Mouse (Mus musculus) skeletal muscle tissue, postnatal 0 days (tissue): ENCODE measurements around the gene Des. TPM values are rescaled to one million over a fixed set of nuclear protein-coding genes. Genes with fewer than 3 reads are reported as not detected.

Experiments used
- polyA plus RNA-seq: library from polyadenylated mRNA; unstranded; fragments of >200 nt; fragmentation: Nextera tagmentation; extraction: Ambion mirVana; gene quantifications from 2 replicates; pipeline ENCODE4 v1.2.1, GENCODE M21; 2015

Gene Des
- polyA plus RNA-seq: 2,318 and 2,325 TPM in 2 replicates

DNA sequence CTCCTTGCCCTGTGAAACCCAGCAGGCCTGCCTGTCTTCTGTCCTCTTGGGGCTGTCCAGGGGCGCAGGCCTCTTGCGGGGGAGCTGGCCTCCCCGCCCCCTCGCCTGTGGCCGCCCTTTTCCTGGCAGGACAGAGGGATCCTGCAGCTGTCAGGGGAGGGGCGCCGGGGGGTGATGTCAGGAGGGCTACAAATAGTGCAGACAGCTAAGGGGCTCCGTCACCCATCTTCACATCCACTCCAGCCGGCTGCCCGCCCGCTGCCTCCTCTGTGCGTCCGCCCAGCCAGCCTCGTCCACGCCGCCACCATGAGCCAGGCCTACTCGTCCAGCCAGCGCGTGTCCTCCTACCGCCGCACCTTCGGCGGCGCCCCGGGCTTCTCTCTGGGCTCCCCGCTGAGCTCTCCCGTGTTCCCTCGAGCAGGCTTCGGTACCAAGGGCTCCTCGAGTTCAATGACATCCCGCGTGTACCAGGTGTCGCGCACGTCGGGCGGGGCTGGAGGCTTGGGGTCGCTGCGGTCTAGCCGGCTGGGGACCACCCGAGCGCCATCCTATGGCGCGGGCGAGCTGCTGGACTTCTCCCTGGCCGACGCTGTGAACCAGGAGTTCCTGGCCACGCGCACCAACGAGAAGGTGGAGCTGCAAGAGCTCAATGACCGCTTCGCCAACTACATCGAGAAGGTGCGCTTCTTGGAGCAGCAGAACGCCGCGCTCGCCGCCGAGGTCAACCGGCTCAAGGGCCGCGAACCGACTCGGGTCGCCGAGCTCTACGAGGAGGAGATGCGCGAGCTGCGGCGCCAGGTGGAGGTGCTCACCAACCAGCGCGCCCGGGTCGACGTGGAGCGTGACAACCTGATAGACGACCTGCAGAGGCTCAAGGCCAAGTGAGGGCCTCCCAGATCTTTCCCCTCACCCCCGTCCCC lies at the start of gene Des:
TSS of gene Des (plus strand) at position 218 of the 920 bp plus-strand sequence.

GRCm38 (mm10) chr1:75317241-75318201 lies 42.6 kb upstream of the Des start, which contains the start of gene Dnpep:
Gene Dnpep (minus strand): TSS chr1:75317990.

GRCm38 (mm10) chr1:75374950-75375936 lies 15.1 kb downstream of the Des start, which contains the start of gene Speg:
Gene Speg (plus strand): TSS chr1:75375297.

Other genes with a start within 250 kb of the Des start
- 7.6 and 9.8 TPM in 2 replicates for gene Nhej1, start 235.1 kb upstream of the Des start, polyA plus RNA-seq
- 0.09 and 0.15 TPM in 2 replicates for gene Slc23a3, start 226.4 kb upstream of the Des start, polyA plus RNA-seq
- gene Cnppd1, start 217.6 kb upstream of the Des start, polyA plus RNA-seq: 30.1 and 31.4 TPM in 2 replicates
- 20.3 and 22.1 TPM in 2 replicates for gene Retreg2, start 217.6 kb upstream of the Des start, polyA plus RNA-seq
- 23.6 and 26.7 TPM in 2 replicates for gene Zfand2b, start 191.7 kb upstream of the Des start, polyA plus RNA-seq
- 38.0 and 41.5 TPM in 2 replicates for gene Abcb6, start 179.9 kb upstream of the Des start, polyA plus RNA-seq
- 10.5 and 11.8 TPM in 2 replicates for gene Ankzf1, start 168.2 kb upstream of the Des start, polyA plus RNA-seq
- gene Atg9a, start 168.1 kb upstream of the Des start, polyA plus RNA-seq: 29.1 and 34.9 TPM in 2 replicates
- gene Glb1l, start 149.5 kb upstream of the Des start, polyA plus RNA-seq: 4.6 and 5.3 TPM in 2 replicates
- 43.6 and 48.1 TPM in 2 replicates for gene Stk16, start 149.5 kb upstream of the Des start, polyA plus RNA-seq
- gene Tuba4a, start 140.5 kb upstream of the Des start, polyA plus RNA-seq: 163 and 207 TPM in 2 replicates
- not detected in 2 replicates for gene A630095N17Rik, start 128.2 kb upstream of the Des start, polyA plus RNA-seq
- 27.1 and 28.1 TPM in 2 replicates for gene Dnajb2, start 123.9 kb upstream of the Des start, polyA plus RNA-seq
- gene Ptprn, start 95.8 kb upstream of the Des start, polyA plus RNA-seq: 0.11 and 0.13 TPM in 2 replicates
- gene Resp18, start 81.9 kb upstream of the Des start, polyA plus RNA-seq: 0.21 TPM in 1 of 2 replicates, not detected in the other
- gene Dnpep, start 42.3 kb upstream of the Des start, polyA plus RNA-seq: 103 and 105 TPM in 2 replicates
- 12.7 and 16.2 TPM in 2 replicates for gene Speg, start 15.0 kb downstream of the Des start, polyA plus RNA-seq
- 40.2 and 53.0 TPM in 2 replicates for gene Gmppa, start 75.6 kb downstream of the Des start, polyA plus RNA-seq
- 0.05 TPM in 1 of 2 replicates, not detected in the other for gene Asic4, start 90.1 kb downstream of the Des start, polyA plus RNA-seq
- gene Chpf, start 119.0 kb downstream of the Des start, polyA plus RNA-seq: 23.4 and 28.6 TPM in 2 replicates
- gene Tmem198, start 119.2 kb downstream of the Des start, polyA plus RNA-seq: 0.66 and 0.79 TPM in 2 replicates
- 64.7 and 73.8 TPM in 2 replicates for gene Obsl1, start 146.1 kb downstream of the Des start, polyA plus RNA-seq
- 12.4 and 13.5 TPM in 2 replicates for gene Inha, start 146.7 kb downstream of the Des start, polyA plus RNA-seq
- gene Stk11ip, start 161.2 kb downstream of the Des start, polyA plus RNA-seq: 7.0 and 7.9 TPM in 2 replicates
- 12.3 and 14.0 TPM in 2 replicates for gene Slc4a3, start 185.9 kb downstream of the Des start, polyA plus RNA-seq